Mouse (Mus musculus) liver, embryonic 14.5 days (tissue): ENCODE results near the gene Stra6l. TPM values are rescaled to one million over a fixed set of nuclear protein-coding genes. Genes with fewer than 3 reads are reported as not detected.

Experiments used
- ATAC-seq: fragments of 200-750 bp; cut with Nextera tagmentation; 2 replicates; pipeline ENCODE4 v1.8.0; 2017; ENCODE audit warnings: moderate number of reproducible peaks, mild to moderate bottlenecking, moderate library complexity; ENCODE audit not compliant: insufficient read depth
- DNase-seq, 3 experiments: peaks; one replicate each; pipeline ENCODE4 v3.0.0-alpha.2; 2012 to 2013; ENCODE audit warnings: low read depth in 3 of 3, low spot score in 3 of 3
- H3K27ac ChIP-seq: fragments of 300-500 bp; sonication (generic); 2 replicates; pipeline ENCODE4 v1.5.1; 2014; ENCODE audit warnings: moderate library complexity, mild to moderate bottlenecking, control low read depth, inconsistent platforms
- H3K27me3 ChIP-seq: fragments of 300-500 bp; sonication (generic); 2 replicates; pipeline ENCODE4 v1.6.1; 2014; ENCODE audit warnings: mild to moderate bottlenecking, low read length, moderate library complexity; ENCODE audit not compliant: control insufficient read depth, insufficient read depth
- H3K36me3 ChIP-seq: fragments of 300-500 bp; sonication (generic); replicated peaks from 2 replicates; pipeline ENCODE4 v1.6.1; 2014; ENCODE audit warnings: low read depth; ENCODE audit not compliant: control insufficient read depth, insufficient read depth
- H3K4me1 ChIP-seq, 2 experiments: fragments of 200-500 bp in 1 of 2; fragments of 300-500 bp in 1 of 2; sonication (generic) in 1 of 2; replicated peaks; 2 replicates each; pipeline ENCODE4 v1.6.1; 2012 to 2014; ENCODE audit warnings: antibody characterized with exemption in 1 of 2, inconsistent platforms in 1 of 2, low read length in 1 of 2; ENCODE audit not compliant: control insufficient read depth in 2 of 2, insufficient read depth in 2 of 2
- H3K4me2 ChIP-seq: fragments of 300-500 bp; sonication (generic); 2 replicates; pipeline ENCODE4 v1.6.1; 2014; ENCODE audit warnings: low read depth, mild to moderate bottlenecking, control low read depth, moderate library complexity
- H3K4me3 ChIP-seq, 2 experiments: fragments of 200-500 bp in 1 of 2; fragments of 300-500 bp in 1 of 2; sonication (generic) in 1 of 2; 2 replicates each; pipeline ENCODE4 v1.5.1; 2012 to 2014; ENCODE audit warnings: low read depth in 2 of 2, low read length in 2 of 2, mild to moderate bottlenecking in 2 of 2, control low read depth in 1 of 2, inconsistent platforms in 1 of 2, moderate library complexity in 1 of 2; ENCODE audit not compliant: insufficient read depth in 1 of 2
- H3K9ac ChIP-seq: fragments of 300-500 bp; sonication (generic); replicated peaks from 2 replicates; pipeline ENCODE4 v1.6.1; 2014; ENCODE audit warnings: mild to moderate bottlenecking, control low read depth, moderate library complexity
- H3K9me3 ChIP-seq: fragments of 300-500 bp; sonication (generic); 2 replicates; pipeline ENCODE4 v1.6.1; 2016; ENCODE audit warnings: low read length, mixed read lengths; ENCODE audit not compliant: control insufficient read depth
- CTCF ChIP-seq: IDR thresholded peaks from 2 replicates; pipeline ENCODE4 v1.5.1; 2016; ENCODE audit warnings: antibody characterized with exemption, low read depth, control low read depth
- EP300 ChIP-seq: IDR thresholded peaks from 2 replicates; pipeline ENCODE4 v1.6.1; 2016; ENCODE audit warnings: antibody characterized with exemption, low read depth
- WGBS: fragments of 180-500 bp; shearing (Covaris S2); extraction: QIAGEN DNeasy Blood & Tissue Kit; methylation state at CpG from one replicate; pipeline ENCODE4 v1.1.7; 2014; ENCODE audit not compliant: insufficient replicate concordance; 5-methylcytosine and 5-hydroxymethylcytosine counted together
- polyA plus RNA-seq, 2 experiments: library from polyadenylated mRNA; depleted of rRNA in 1 of 2; stranded (reverse) in 1 of 2; unstranded in 1 of 2; fragments of >200 nt; fragmentation: Nextera tagmentation in 1 of 2; extraction: Ambion mirVana in 1 of 2; gene quantifications; 2 replicates each; pipeline versions ENCODE4 v1.2.1 to v1.2.3; 2012 to 2014

The Stra6l gene
- polyA plus RNA-seq, 2 experiments = 4.4 to 4.6 TPM

GRCm38 (mm10) chr4:45896425-45897081, 48.1 kb downstream of the Stra6l start:
- Histone ChIP-seq H3K4me1 (no peaks in the 10 kb centered on the region), H3K27ac (no peak overlapping the region), H3K9me3 (no peaks in the 10 kb centered on the region), H3K4me3 (no peak overlapping the region), H3K36me3 (no peaks in the 10 kb centered on the region), H3K9ac (no peak overlapping the region), H3K27me3 (no peaks in the 10 kb centered on the region), H3K4me2 (no peak overlapping the region)
- no peak for ATAC-seq
- WGBS = 14% methylated on average over 16 of the region's 16 CpGs
- DNase-seq = no peak
- TF ChIP-seq EP300 (no peak), CTCF (no peak)

- Histone ChIP-seq H3K4me2 (no peak overlapping the region), H3K9me3 (no peaks in the 10 kb centered on the region), H3K9ac (no peak overlapping the region), H3K27me3 (no peaks in the 10 kb centered on the region), H3K4me1 (no peaks in the 10 kb centered on the region), H3K4me3 (no peak overlapping the region), H3K36me3 (no peaks in the 10 kb centered on the region), H3K27ac (no peak overlapping the region)
- no peak for TF ChIP-seq CTCF
- DNase-seq (no peak), ATAC-seq (no peak)
- 21% methylated on average over 5 of the region's 5 CpGs for WGBS
Measured at GRCm38 (mm10) chr4:45898413-45898812, 49.9 kb downstream of the Stra6l start.

- Histone ChIP-seq H3K27ac (no peak overlapping the region), H3K4me1 (no peaks in the 10 kb centered on the region), H3K9ac (no peak overlapping the region), H3K4me2 (no peak overlapping the region), H3K4me3 (no peak overlapping the region), H3K27me3 (no peaks in the 10 kb centered on the region), H3K9me3 (no peaks in the 10 kb centered on the region), H3K36me3 (no peaks in the 10 kb centered on the region)
- DNase-seq (no peak), ATAC-seq (no peak)
- TF ChIP-seq CTCF = no peak
- no peak for TF ChIP-seq EP300
- 74% methylated on average over 13 of the region's 13 CpGs for WGBS
Measured at GRCm38 (mm10) chr4:45909256-45909655, 60.8 kb downstream of the Stra6l start.

GRCm38 (mm10) chr4:45909924-45910323, 61.5 kb downstream of the Stra6l start:
- no peak overlapping the region for H3K27ac ChIP-seq
- no peak overlapping the region for H3K4me2 ChIP-seq
- H3K27me3 ChIP-seq = no peaks in the 10 kb centered on the region
- 52% methylated on average over 4 of the region's 4 CpGs for WGBS
- no peaks in the 10 kb centered on the region for H3K36me3 ChIP-seq
- no peak overlapping the region for H3K9ac ChIP-seq
- TF ChIP-seq EP300 = no peak
- H3K4me3 ChIP-seq = no peak overlapping the region
- ATAC-seq = no peak
- H3K9me3 ChIP-seq = no peaks in the 10 kb centered on the region
- DNase-seq = no peak
- H3K4me1 ChIP-seq = no peaks in the 10 kb centered on the region

- H3K4me2 ChIP-seq = no peak overlapping the region
- TF ChIP-seq CTCF (no peak), EP300 (no peak)
- no peaks in the 10 kb centered on the region for H3K4me1 ChIP-seq
- no peak overlapping the region for H3K4me3 ChIP-seq
- DNase-seq (no peak), ATAC-seq (no peak)
- no peak overlapping the region for H3K9ac ChIP-seq
- no peaks in the 10 kb centered on the region for H3K27me3 ChIP-seq
- no peak overlapping the region for H3K27ac ChIP-seq
- H3K9me3 ChIP-seq = no peaks in the 10 kb centered on the region
- 48% methylated on average over 5 of the region's 5 CpGs for WGBS
- H3K36me3 ChIP-seq = no peaks in the 10 kb centered on the region
Measured at GRCm38 (mm10) chr4:45911256-45911655, 62.8 kb downstream of the Stra6l start.
